Mouse (Mus musculus) inflammation-experienced regulatory T-cells, adult 6 months (primary cell): ENCODE results near the gene Ttc13. TPM values are rescaled to one million over a fixed set of nuclear protein-coding genes. Genes with fewer than 3 reads are reported as not detected.

ENCODE experiments used
- ATAC-seq: one replicate; pipeline ENCODE4 v1.8.0; 2017
- polyA plus RNA-seq, 3 experiments: library from polyadenylated mRNA; unstranded; fragments of 100-300 nt; shearing (Covaris generic); gene quantifications; one replicate each; pipeline ENCODE4 v1.2.1; 2017

Ttc13 gene
- polyA plus RNA-seq, 3 experiments from 2014 or later: 26.1 to 40.4 (median 39.4) TPM

DNA sequence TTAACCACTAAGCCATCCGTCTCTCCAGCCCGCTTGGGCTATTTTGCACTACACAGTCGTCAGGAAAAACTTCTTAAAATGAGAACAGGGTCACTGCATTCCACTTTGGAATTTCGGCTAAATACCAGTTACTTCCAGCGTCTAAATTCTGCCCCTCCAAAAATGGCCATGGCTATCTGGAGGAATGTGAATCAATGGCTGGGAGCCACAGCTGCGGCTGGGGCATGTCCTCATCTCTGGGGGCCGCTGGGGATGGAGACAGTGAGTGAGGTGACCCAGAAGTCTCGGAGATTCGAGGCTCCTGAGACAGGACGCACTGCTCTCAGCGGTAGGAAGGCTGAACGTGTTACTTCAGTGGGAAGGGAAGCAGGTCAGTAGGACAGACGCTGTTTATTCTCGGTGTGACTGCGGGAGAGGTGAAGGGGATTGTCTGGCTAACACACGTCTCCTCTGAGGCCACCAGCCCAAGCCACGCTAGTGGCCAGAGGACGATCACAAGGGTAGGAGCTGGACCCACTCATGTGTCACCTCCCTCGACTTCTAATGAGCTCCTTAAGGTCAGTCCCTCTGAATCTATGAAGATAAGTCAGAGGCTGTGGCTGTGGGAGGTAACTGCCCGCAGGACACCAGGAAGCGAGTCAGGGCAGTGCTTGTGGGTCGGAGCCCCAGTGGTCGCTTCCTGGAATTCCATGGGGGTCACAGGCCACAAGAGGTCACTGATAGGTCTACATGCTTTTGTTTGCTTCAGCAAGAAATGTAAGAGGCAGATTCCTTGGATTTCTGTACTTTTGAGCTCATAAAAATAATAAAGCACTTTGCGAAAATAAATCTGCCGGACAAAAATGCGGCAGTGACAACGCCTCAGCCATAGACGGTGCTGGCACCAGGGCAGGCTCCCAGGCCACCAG, 68.0 kb downstream of the Ttc13 start:
- no peak for ATAC-seq

- no peak for ATAC-seq
These were observed 69.2 kb downstream of the Ttc13 start for GRCm38 (mm10) chr8:124652546-124652945.

GRCm38 (mm10) chr8:124651776-124652175, 70.0 kb downstream of the Ttc13 start:
- no peak for ATAC-seq

DNA sequence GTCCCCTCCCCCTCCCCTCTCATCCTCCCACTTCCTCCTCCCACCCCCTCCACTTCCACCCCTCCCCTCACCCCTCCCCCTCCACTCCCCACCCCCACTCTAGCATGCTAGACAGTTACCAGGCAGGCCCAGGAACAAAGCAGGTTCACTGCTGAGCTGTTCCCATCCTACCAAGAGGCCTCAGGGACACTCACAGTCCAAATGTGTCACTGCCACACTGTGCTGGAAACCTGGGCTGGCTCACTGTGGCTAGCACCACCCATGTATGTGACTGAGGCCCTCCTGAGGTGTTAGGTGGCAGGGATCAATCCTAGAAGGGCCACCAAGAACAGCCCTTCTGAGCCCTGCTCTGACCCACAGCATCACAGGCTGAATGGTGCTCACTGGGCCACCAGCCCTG, 73.5 kb downstream of the Ttc13 start:
- no peak for ATAC-seq

DNA sequence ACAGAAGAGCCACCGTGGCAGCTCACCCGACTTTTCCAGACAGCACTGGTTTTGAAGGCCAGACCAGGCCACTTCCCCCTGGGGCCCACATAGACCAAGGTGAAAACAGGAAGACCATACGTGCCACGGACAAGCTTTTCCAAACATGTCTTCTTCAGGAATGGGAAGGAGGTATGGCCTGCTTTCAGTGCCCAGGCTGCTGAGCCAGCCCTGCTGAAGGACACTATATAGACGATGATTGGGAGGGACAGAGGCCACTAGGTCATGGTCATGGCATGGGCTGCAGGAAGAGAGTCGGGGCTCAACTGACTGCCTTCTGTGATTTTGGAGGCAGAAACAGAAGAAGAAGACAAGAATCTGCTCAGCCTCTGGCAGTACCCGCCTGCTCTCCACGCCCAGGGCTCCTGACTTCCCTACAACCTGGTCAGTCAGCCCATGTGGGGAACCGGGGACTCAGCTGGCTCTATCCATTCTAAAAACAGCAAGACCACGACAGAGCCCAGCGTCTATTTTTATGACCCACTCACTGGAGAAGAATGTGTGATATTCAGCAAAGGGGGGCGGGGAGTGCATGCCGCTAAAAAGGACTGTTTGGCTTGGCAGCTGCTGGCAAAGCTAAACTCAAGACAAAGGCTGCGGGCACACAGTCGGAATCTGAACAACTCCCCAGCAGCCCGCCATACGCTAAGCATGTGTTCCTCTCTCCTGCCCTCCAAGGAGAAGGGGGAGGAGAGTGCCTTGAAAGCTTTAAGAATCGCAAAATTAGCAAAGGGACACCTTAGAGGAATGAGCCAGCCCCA, 78.0 kb downstream of the Ttc13 start:
- no peak for ATAC-seq

- no peak for ATAC-seq
These were observed 80.2 kb downstream of the Ttc13 start for GRCm38 (mm10) chr8:124641599-124641998.

DNA sequence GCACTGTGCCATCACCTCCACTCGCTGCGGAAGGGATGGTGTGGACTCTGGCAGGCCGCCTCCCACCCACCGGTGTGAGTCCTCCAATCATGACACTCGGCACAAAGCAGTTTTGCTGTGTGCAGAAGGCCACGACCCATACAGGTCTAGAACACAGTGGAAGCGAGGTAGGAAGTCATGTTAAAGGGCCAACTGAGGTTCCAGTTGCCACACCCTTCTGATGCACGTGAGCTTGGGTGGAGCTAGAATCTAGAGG, 86.6 kb downstream of the Ttc13 start:
- ATAC-seq: no peak

DNA sequence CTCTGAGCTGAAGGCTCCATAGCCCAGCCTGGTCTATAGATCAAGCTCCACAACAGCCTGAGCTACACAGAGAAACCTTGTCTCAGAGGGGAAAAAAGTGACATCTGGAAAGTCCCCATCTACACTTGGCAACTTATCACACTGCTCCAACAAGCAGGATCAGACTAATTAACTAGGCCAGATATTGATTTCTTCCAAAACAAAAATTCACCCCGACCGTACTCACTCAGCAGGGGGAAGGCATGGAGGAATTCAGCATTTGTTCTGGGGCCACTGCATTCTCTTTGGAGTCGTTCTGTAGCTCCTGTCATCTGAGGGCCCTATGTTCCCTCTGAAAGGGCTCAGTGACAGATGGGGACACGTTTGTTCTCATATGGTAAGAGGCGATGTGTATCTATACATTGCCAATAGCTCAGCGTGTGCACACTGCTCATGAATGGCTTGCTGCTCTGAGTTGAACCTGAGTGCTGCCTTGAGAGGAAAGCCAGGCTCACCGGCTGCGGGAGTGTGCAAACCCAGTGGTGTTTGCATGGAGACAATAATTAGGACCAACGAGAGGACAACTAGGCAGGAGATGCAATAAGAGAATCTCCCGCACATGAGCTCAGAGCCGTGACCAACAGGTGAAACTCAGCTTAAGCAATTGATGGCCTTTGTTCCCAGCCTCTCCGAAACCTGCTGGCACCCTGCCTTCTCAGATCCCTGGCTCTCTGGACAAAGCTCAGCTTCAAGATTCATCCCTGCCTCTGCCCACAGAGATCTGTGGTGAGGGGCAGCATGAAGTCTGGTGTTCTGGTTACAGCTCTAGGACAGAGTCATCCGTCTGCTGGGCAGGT, 87.2 kb downstream of the Ttc13 start:
- ATAC-seq: no peak

DNA sequence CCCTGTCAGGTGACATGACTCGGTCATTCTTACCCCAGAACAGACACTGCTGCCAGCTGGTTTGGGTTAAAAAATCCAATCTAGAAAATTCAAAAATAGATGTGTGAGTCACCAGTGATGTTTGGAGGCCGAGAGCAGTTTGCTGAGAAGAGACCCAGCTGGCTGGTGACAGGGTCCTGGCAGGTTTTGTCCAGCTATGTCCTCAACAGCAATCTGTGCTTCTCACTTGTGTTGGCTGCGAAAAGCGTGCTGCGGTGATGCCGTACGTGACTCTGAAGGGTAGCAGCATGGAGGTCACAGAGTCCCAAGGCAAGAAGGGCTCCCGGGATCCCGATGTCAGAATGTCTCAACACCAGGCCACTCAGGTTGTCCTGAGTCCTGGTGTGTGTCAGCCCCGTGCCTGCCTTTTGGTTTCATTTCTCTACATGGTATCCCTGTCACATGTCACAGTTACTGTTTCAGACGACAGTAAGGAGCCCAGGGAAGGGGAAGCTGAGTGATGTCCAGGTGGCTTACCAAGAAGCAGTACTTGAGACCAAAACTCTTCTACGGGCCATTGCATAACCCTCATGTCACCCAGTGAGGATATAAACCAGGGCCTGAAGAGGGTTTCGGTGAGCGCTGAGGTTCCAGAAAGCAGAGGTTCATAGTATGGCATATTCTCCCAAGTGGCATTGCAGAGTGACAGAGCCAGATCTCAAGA, 88.6 kb downstream of the Ttc13 start:
- ATAC-seq: no peak

GRCm38 (mm10) chr8:124631966-124632365, 89.8 kb downstream of the Ttc13 start:
- no peak for ATAC-seq

DNA sequence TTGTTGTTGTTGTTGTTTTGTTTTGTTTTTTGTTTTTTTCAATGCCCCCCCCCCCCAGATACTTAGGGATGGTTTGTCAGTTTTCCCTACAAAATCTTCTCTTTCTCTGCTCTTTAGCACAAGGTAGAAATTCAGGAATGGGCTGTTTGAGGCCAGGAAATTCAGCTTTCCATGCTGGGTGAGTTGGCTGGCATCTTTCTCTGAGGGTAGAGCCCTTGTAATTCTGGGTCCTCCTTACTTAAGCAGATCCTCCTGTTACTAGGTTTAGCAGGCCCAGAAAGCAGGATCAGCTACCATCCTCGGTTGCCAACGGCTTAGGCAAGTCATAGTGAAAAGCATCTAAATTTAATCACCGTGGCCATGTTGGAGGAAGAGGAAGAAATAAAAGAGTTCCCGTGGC, 90.9 kb downstream of the Ttc13 start:
- ATAC-seq: no peak

DNA sequence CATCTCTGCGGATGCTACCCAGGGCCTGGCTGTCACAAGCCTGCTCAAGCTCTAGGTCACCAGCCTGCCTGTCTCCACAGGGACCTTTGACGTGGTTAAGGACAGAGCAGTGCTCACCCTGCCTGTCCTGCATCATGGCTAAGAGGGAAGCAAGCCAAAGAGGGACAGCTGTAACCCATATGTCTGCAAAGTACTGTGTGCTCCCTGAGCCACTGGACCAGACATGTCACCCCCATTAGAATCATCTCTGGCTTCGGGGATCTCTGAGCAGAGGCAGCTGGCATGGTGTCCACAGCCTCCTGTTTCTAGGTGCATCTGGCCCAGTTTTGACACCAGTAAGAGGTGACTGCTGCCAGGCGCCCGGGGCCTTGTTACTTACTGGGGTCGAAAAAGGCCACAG, 91.3 kb downstream of the Ttc13 start:
- ATAC-seq: no peak

DNA sequence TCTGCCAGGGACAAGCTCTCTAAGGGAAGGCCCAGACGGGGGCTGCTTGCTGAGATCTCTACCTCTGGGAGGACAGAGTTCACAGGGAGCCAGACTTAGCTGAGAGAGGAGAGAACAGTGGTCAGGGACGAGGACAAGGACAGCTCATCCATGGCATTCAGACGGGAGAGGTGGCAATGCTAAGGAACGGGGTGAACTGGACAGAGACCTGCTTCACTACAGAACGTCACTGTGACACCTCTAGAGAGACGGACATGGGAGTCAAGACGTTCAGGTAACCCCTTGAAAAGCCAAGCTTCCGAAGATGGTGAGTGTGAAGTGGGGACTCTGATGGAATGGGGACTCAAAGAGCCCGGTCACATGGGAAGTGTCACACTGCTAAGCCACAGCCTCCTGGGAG, 95.5 kb downstream of the Ttc13 start:
- ATAC-seq: no peak

Other genes with a start within 250 kb of the Ttc13 start
- 10 to 100 TPM; 41.3 to 44.4 (median 42.9) TPM for gene Cog2, start 201.2 kb downstream of the Ttc13 start, polyA plus RNA-seq
- not detected for gene Agt, start 152.3 kb downstream of the Ttc13 start, polyA plus RNA-seq
- not detected for gene Capn9, start 145.9 kb downstream of the Ttc13 start, polyA plus RNA-seq
- gene 2310022B05Rik, start 58.6 kb downstream of the Ttc13 start, polyA plus RNA-seq: 1 to 10 TPM in 2 of 3 experiments, under 1 TPM in 1; 0.60 to 1.6 (median 1.6) TPM
- 10 to 100 TPM; 19.0 to 33.2 (median 27.3) TPM for gene Arv1, start 156 bp upstream of the Ttc13 start, polyA plus RNA-seq
- gene Fam89a, start 29.8 kb upstream of the Ttc13 start, polyA plus RNA-seq: under 1 TPM in 2 of 3 experiments, not detected in 1; 0.75 to 0.80 TPM
- not detected for gene Trim67, start 71.1 kb upstream of the Ttc13 start, polyA plus RNA-seq
- gene Gnpat, start 141.1 kb upstream of the Ttc13 start, polyA plus RNA-seq: 10 to 100 TPM; 31.4 to 39.2 (median 38.9) TPM
- gene 2810004N23Rik, start 141.1 kb upstream of the Ttc13 start, polyA plus RNA-seq: 10 to 100 TPM; 29.1 to 31.9 (median 31.8) TPM
- 1 to 10 TPM; 5.8 to 8.6 (median 6.9) TPM for gene Exoc8, start 175.7 kb upstream of the Ttc13 start, polyA plus RNA-seq
- gene Sprtn, start 175.9 kb upstream of the Ttc13 start, polyA plus RNA-seq: 1 to 10 TPM; 5.9 to 7.6 (median 7.4) TPM
- gene Egln1, start 227.3 kb upstream of the Ttc13 start, polyA plus RNA-seq: 10 to 100 TPM in 2 of 3 experiments, 1 to 10 TPM in 1; 9.8 to 12.4 (median 12.0) TPM